ENCODE assay signal across 16 mouse cellular contexts in genomic region chr17:65648371-65649174, GRCm38 (mm10). TPM values are rescaled to one million over a fixed set of nuclear protein-coding genes. Genes with fewer than 3 reads are reported as not detected.
DNase-seq lines count a peak whose midpoint lies in the region; ATAC-seq and TF ChIP-seq lines count a peak whose summit lies in the region.
"Had no signal": no experiment of that assay in that cellular context is flagged by ENCODE, and none has a peak within 500 bp of the region (broad histone marks: within the 10 kb centered on the region; RNA-seq: fewer than 3 reads in every experiment).

No protein-coding gene starts in this region.

- H3K36me3 ChIP-seq in hindbrain, embryonic 10.5 days: peaks cover 21% of the 10 kb centered on the region; the same call in 1 of the 2 replicates
- H3K36me3 ChIP-seq in hindbrain, embryonic 11.5 days (ENCODE audit: control insufficient read depth, insufficient read depth, low read length): no peaks in the 10 kb centered on the region
- no peaks in the 10 kb centered on the region for H3K36me3 ChIP-seq in midbrain, embryonic 15.5 days (replicated peaks)
- H3K36me3 ChIP-seq in midbrain, postnatal 0 days (ENCODE audit: insufficient read depth, low read length): peaks cover 6% of the 10 kb centered on the region
- peaks cover 13% of the 10 kb centered on the region for H3K36me3 ChIP-seq in myocyte (ENCODE audit: control insufficient read depth, insufficient read depth)

- no peaks in the 10 kb centered on the region for H3K79me2 ChIP-seq in myocyte (ENCODE audit: control insufficient read depth, insufficient read depth)

- H3K27ac ChIP-seq in hindbrain, embryonic 10.5 days: 0 out of 2 replicates have a peak overlapping the region, but pooled peaks have one; percentile 16
- no peak overlapping the region for H3K27ac ChIP-seq in hindbrain, embryonic 11.5 days (ENCODE audit: low read depth, low read length)
- H3K27ac ChIP-seq in midbrain, embryonic 15.5 days: no peak overlapping the region
- no peak overlapping the region for H3K27ac ChIP-seq in midbrain, postnatal 0 days (ENCODE audit: low read depth, low read length)
- H3K27ac ChIP-seq: liver, embryonic 14.5 days had no signal

- TF ChIP-seq POLR2A in myocyte (IDR thresholded peaks at IDR 0.05; ENCODE audit: insufficient read length, low read depth): peak; percentile 12

- no peak for DNase-seq in hindbrain, embryonic 10.5 days (ENCODE audit: low spot score)
- DNase-seq in hindbrain, embryonic 11.5 days (ENCODE audit: low spot score): no peak
- no peak for DNase-seq in midbrain, postnatal 0 days (ENCODE audit: low spot score)
- peak; percentile 83 to 94 for DNase-seq in adrenal gland, adult (ENCODE audit: inconsistent age in 2 of 2, low spot score in 1 of 2)
- no peak for DNase-seq in right cerebral cortex, adult 18-20 months
- no peak for DNase-seq in kidney, postnatal 25 days
- DNase-seq: cerebellum, adult 11-12 months; heart, postnatal 36 days; kidney, adult 8-10 months; layer of hippocampus, adult 9-11 months; thymus, postnatal 36 days had no signal

- WGBS in hindbrain, embryonic 10.5 days: 84% methylated on average over 9 of the region's 9 CpGs
- WGBS in hindbrain, embryonic 11.5 days: 82% methylated on average over 9 of the region's 9 CpGs
- 88% methylated on average over 9 of the region's 9 CpGs for WGBS in midbrain, embryonic 15.5 days
- WGBS in midbrain, postnatal 0 days: 87% methylated on average over 9 of the region's 9 CpGs

- H3K9ac ChIP-seq in hindbrain, embryonic 11.5 days (ENCODE audit: low read depth, low read length): no peak overlapping the region
- H3K9ac ChIP-seq in midbrain, embryonic 15.5 days: no peak overlapping the region
- no peak overlapping the region for H3K9ac ChIP-seq in midbrain, postnatal 0 days (replicated peaks; ENCODE audit: low read length, poor library complexity, severe bottlenecking)
- H3K9ac ChIP-seq: liver, embryonic 14.5 days had no signal

- ATAC-seq in hindbrain, embryonic 11.5 days (ENCODE audit: low FRiP score): no peak
- 0 out of 2 replicates have a peak, but pooled peaks have one; percentile 33 for ATAC-seq in midbrain, embryonic 15.5 days (replicated peaks)
- no peak for ATAC-seq in midbrain, postnatal 0 days (ENCODE audit: low FRiP score)
- ATAC-seq: Patski had no signal

- no peak overlapping the region for H3ac ChIP-seq in myocyte (ENCODE audit: control insufficient read depth, insufficient read length)

- H3K4me1 ChIP-seq in hindbrain, embryonic 10.5 days (replicated peaks): peaks cover 11% of the 10 kb centered on the region
- no peaks in the 10 kb centered on the region for H3K4me1 ChIP-seq in hindbrain, embryonic 11.5 days (replicated peaks; ENCODE audit: control insufficient read depth, insufficient read depth, low read length)
- peaks cover 1% of the 10 kb centered on the region for H3K4me1 ChIP-seq in midbrain, embryonic 15.5 days
- H3K4me1 ChIP-seq in midbrain, postnatal 0 days (ENCODE audit: insufficient read depth, low read length): no peaks in the 10 kb centered on the region

- no peaks in the 10 kb centered on the region for H3K9me3 ChIP-seq in hindbrain, embryonic 10.5 days
- H3K9me3 ChIP-seq in hindbrain, embryonic 11.5 days (ENCODE audit: control insufficient read depth, low read length): no peaks in the 10 kb centered on the region
- H3K9me3 ChIP-seq in midbrain, embryonic 15.5 days: no peaks in the 10 kb centered on the region
- H3K9me3 ChIP-seq in midbrain, postnatal 0 days (ENCODE audit: low read length): no peaks in the 10 kb centered on the region

- no peak overlapping the region for H3K4me2 ChIP-seq in hindbrain, embryonic 11.5 days (replicated peaks; ENCODE audit: low read depth, low read length)
- no peak overlapping the region for H3K4me2 ChIP-seq in midbrain, embryonic 15.5 days
- H3K4me2 ChIP-seq in midbrain, postnatal 0 days (ENCODE audit: low read depth, low read length, poor library complexity, severe bottlenecking): no peak overlapping the region
- no peak overlapping the region for H3K4me2 ChIP-seq in myocyte (ENCODE audit: low read depth)

- TF ChIP-seq CTCF in midbrain, postnatal 0 days (IDR thresholded peaks at IDR 0.05): no peak

- no peaks in the 10 kb centered on the region for H3K27me3 ChIP-seq in hindbrain, embryonic 10.5 days (ENCODE audit: insufficient read depth, poor library complexity, severe bottlenecking)
- no peaks in the 10 kb centered on the region for H3K27me3 ChIP-seq in hindbrain, embryonic 11.5 days (ENCODE audit: control insufficient read depth, insufficient read depth, low read length)
- no peaks in the 10 kb centered on the region for H3K27me3 ChIP-seq in midbrain, embryonic 15.5 days (replicated peaks)
- no peaks in the 10 kb centered on the region for H3K27me3 ChIP-seq in midbrain, postnatal 0 days (ENCODE audit: insufficient read depth, low read length)
- no peaks in the 10 kb centered on the region for H3K27me3 ChIP-seq in myocyte (ENCODE audit: control insufficient read depth, insufficient read depth, insufficient read length)
- H3K27me3 ChIP-seq: Patski had no signal

- no peak overlapping the region for H3K4me3 ChIP-seq in hindbrain, embryonic 10.5 days
- no peak overlapping the region for H3K4me3 ChIP-seq in hindbrain, embryonic 11.5 days (ENCODE audit: low read depth, low read length)
- H3K4me3 ChIP-seq in midbrain, embryonic 15.5 days: no peak overlapping the region
- no peak overlapping the region for H3K4me3 ChIP-seq in midbrain, postnatal 0 days (ENCODE audit: low read depth, low read length)
- H3K4me3 ChIP-seq in myocyte: no peak overlapping the region

TF ChIP-seq in myocyte, 11 proteins besides CTCF, POLR2A, EP300 and RAD21:
- TF ChIP-seq SRF (IDR thresholded peaks at IDR 0.05; ENCODE audit: control insufficient read depth, insufficient read length, low read depth) (no peak), TCF12 (IDR thresholded peaks at IDR 0.05; ENCODE audit: insufficient read depth, poor library complexity, severe bottlenecking) (no peak), REST (IDR thresholded peaks at IDR 0.05; ENCODE audit: insufficient read depth, insufficient read length) (no peak), USF1 (IDR thresholded peaks at IDR 0.05; ENCODE audit: low read depth) (no peak), MYOG (IDR thresholded peaks at IDR 0.05; ENCODE audit: control insufficient read depth in 1 of 3, insufficient read depth in 1 of 3, insufficient read length in 2 of 3, low read depth in 2 of 3) (peak in 1 of 3 experiments; percentile 18), MYOD1 (IDR thresholded peaks at IDR 0.05; ENCODE audit: control insufficient read depth in 1 of 3, insufficient read length in 2 of 3, low read depth in 2 of 3) (peak in 1 of 3 experiments; percentile 17), MAX (IDR thresholded peaks at IDR 0.05; ENCODE audit: low read depth) (no peak), POLR2AphosphoS2 (IDR thresholded peaks at IDR 0.05; ENCODE audit: insufficient read length, low read depth) (no peak), TCF3 (IDR thresholded peaks at IDR 0.05; ENCODE audit: insufficient read length, low read depth) (no peak), E2F4 (IDR thresholded peaks at IDR 0.05; ENCODE audit: insufficient read depth) (no peak), CEBPB (IDR thresholded peaks at IDR 0.05; ENCODE audit: insufficient read depth, poor library complexity, severe bottlenecking) (no peak)

RNA-seq across cellular contexts. Expression of gene Txndc2, which starts 6.6 kb away (rescaled TPM):
- 0.09 and 0.17 TPM in 2 replicates for polyA plus RNA-seq in hindbrain, embryonic 10.5 days (2016; fragmentation: Nextera tagmentation; extraction: Ambion mirVana)
- 0.10 TPM in 1 of 2 replicates, not detected in the other for polyA plus RNA-seq in hindbrain, embryonic 11.5 days (2014; fragmentation: Nextera tagmentation; extraction: Ambion mirVana)
- 0.09 TPM in 1 of 2 replicates, not detected in the other for polyA plus RNA-seq in midbrain, embryonic 15.5 days (2015; fragmentation: Nextera tagmentation; extraction: Ambion mirVana)
- not detected in 2 replicates for total RNA-seq in midbrain, postnatal 0 days (2014; rRNA removed)
- polyA plus RNA-seq in midbrain, postnatal 0 days (2015; fragmentation: Nextera tagmentation; extraction: Ambion mirVana): not detected in 2 replicates
- 0.04 TPM for polyA plus RNA-seq in myocyte (2012; fragmentation: generic; extraction: Trizol)
- total RNA-seq: granulocyte monocyte progenitor cell, adult 5-6 weeks; heart, postnatal 36 days had no signal
- polyA plus RNA-seq: liver, embryonic 14.5 days; Patski had no signal

RNA-seq across cellular contexts. Expression of gene Vapa, which starts 35.2 kb away (rescaled TPM):
- polyA plus RNA-seq in hindbrain, embryonic 10.5 days (2016; fragmentation: Nextera tagmentation; extraction: Ambion mirVana): 184 and 190 TPM in 2 replicates
- polyA plus RNA-seq in hindbrain, embryonic 11.5 days (2014; fragmentation: Nextera tagmentation; extraction: Ambion mirVana): 258 and 266 TPM in 2 replicates
- 257 and 259 TPM in 2 replicates for polyA plus RNA-seq in midbrain, embryonic 15.5 days (2015; fragmentation: Nextera tagmentation; extraction: Ambion mirVana)
- total RNA-seq in midbrain, postnatal 0 days (2014; rRNA removed): 124 and 137 TPM in 2 replicates
- polyA plus RNA-seq in midbrain, postnatal 0 days (2015; fragmentation: Nextera tagmentation; extraction: Ambion mirVana): 299 and 315 TPM in 2 replicates
- 78.9 TPM for polyA plus RNA-seq in myocyte (2012; fragmentation: generic; extraction: Trizol)

Comparison
In these comparisons a context has a peak if more than half of its experiments do, and no peak if none do; other contexts are left out.
1. DNase-seq: peak in adrenal gland, adult (2 of 2); none in hindbrain, embryonic 10.5 days (single experiment), hindbrain, embryonic 11.5 days (single experiment), midbrain, postnatal 0 days (single experiment), right cerebral cortex, adult 18-20 months (single experiment) and kidney, postnatal 25 days (0 of 2).